Mouse (Mus musculus): ENCODE measurements around the gene Terb2. TPM values are rescaled to one million over a fixed set of nuclear protein-coding genes. Genes with fewer than 3 reads are reported as not detected.

Terb2 gene
- total and polyA plus RNA-seq, 2 experiments from 2014 or later = not detected

DNA sequence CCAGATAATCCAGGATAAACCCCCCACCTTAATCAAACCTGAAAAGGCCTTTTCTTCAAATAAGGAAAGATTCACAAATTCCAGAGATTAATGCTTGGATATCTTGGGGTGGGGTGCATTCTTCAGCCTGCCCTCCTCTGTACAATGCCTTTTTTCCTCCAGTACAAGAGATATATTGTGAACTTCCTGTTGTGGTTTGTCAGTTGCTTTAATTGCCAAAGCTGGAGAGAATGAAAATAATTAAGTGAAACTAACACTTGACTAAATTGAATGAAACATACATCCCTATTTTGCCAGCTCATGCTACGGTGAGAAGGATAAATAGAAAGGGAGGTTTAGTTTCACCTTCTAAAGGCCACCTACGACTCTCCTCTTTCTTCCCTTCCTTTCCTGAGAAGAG, 32.2 kb downstream of the Terb2 start:
- WGBS = 81% methylated on average over 2 of the region's 2 CpGs
- no peaks in the 10 kb centered on the region for H3K9me3 ChIP-seq (ENCODE audit: low read length)
- ATAC-seq (ENCODE audit: low FRiP score) = no peak

GRCm38 (mm10) chr2:122221378-122221777, 35.3 kb downstream of the Terb2 start:
- H3K9me3 ChIP-seq (ENCODE audit: low read length) = no peaks in the 10 kb centered on the region
- TF ChIP-seq CTCF (IDR thresholded peaks at IDR 0.05) = no peak
- no peak overlapping the region for H3K4me2 ChIP-seq (ENCODE audit: low read depth, low read length, poor library complexity, severe bottlenecking)
- WGBS = 82% methylated on average over 4 of the region's 4 CpGs
- H3K27me3 ChIP-seq (ENCODE audit: insufficient read depth, low read length) = no peaks in the 10 kb centered on the region
- no peak overlapping the region; the same call in 1 of the 2 replicates for H3K9ac ChIP-seq (replicated peaks; ENCODE audit: low read length, poor library complexity, severe bottlenecking)
- no peak for DNase-seq (ENCODE audit: low spot score)
- H3K4me1 ChIP-seq (ENCODE audit: insufficient read depth, low read length) = no peaks in the 10 kb centered on the region
- no peak overlapping the region for H3K4me3 ChIP-seq (ENCODE audit: low read depth, low read length)
- no peak overlapping the region for H3K27ac ChIP-seq (ENCODE audit: low read depth, low read length)
- no peaks in the 10 kb centered on the region for H3K36me3 ChIP-seq (ENCODE audit: insufficient read depth, low read length)
- ATAC-seq (ENCODE audit: low FRiP score) = no peak

More for the DNA sequence above, 32.2 kb downstream of the Terb2 start:
- no peaks in the 10 kb centered on the region for H3K4me1 ChIP-seq (ENCODE audit: insufficient read depth, low read length)
- no peak for DNase-seq (ENCODE audit: low spot score)
- H3K27ac ChIP-seq (ENCODE audit: low read depth, low read length) = no peak overlapping the region
- no peaks in the 10 kb centered on the region for H3K36me3 ChIP-seq (ENCODE audit: insufficient read depth, low read length)
- H3K9ac ChIP-seq (replicated peaks; ENCODE audit: low read length, poor library complexity, severe bottlenecking) = no peak overlapping the region
- no peaks in the 10 kb centered on the region for H3K27me3 ChIP-seq (ENCODE audit: insufficient read depth, low read length)
- TF ChIP-seq CTCF (IDR thresholded peaks at IDR 0.05) = no peak
- no peak overlapping the region for H3K4me3 ChIP-seq (ENCODE audit: low read depth, low read length)
- H3K4me2 ChIP-seq (ENCODE audit: low read depth, low read length, poor library complexity, severe bottlenecking) = no peak overlapping the region

GRCm38 (mm10) chr2:122221798-122222197, 35.7 kb downstream of the Terb2 start:
- Histone ChIP-seq H3K4me3 (ENCODE audit: low read depth, low read length) (no peak overlapping the region), H3K36me3 (ENCODE audit: insufficient read depth, low read length) (no peaks in the 10 kb centered on the region), H3K27me3 (ENCODE audit: insufficient read depth, low read length) (no peaks in the 10 kb centered on the region), H3K9ac (replicated peaks; ENCODE audit: low read length, poor library complexity, severe bottlenecking) (no peak overlapping the region; the same call in 1 of the 2 replicates), H3K4me2 (ENCODE audit: low read depth, low read length, poor library complexity, severe bottlenecking) (no peak overlapping the region), H3K9me3 (ENCODE audit: low read length) (no peaks in the 10 kb centered on the region), H3K27ac (ENCODE audit: low read depth, low read length) (no peak overlapping the region), H3K4me1 (ENCODE audit: insufficient read depth, low read length) (no peaks in the 10 kb centered on the region)
- no peak for ATAC-seq (ENCODE audit: low FRiP score)
- DNase-seq (ENCODE audit: low spot score) = no peak
- WGBS = 65% methylated on average over 5 of the region's 5 CpGs
- TF ChIP-seq CTCF (IDR thresholded peaks at IDR 0.05) = no peak

GRCm38 (mm10) chr2:122222272-122222671, 36.2 kb downstream of the Terb2 start:
- Histone ChIP-seq H3K27ac (ENCODE audit: low read depth, low read length) (no peak overlapping the region), H3K36me3 (ENCODE audit: insufficient read depth, low read length) (no peaks in the 10 kb centered on the region), H3K4me1 (ENCODE audit: insufficient read depth, low read length) (no peaks in the 10 kb centered on the region), H3K27me3 (ENCODE audit: insufficient read depth, low read length) (no peaks in the 10 kb centered on the region), H3K9me3 (ENCODE audit: low read length) (no peaks in the 10 kb centered on the region), H3K4me3 (ENCODE audit: low read depth, low read length) (no peak overlapping the region), H3K9ac (replicated peaks; ENCODE audit: low read length, poor library complexity, severe bottlenecking) (no peak overlapping the region), H3K4me2 (ENCODE audit: low read depth, low read length, poor library complexity, severe bottlenecking) (no peak overlapping the region)
- DNase-seq (ENCODE audit: low spot score) = no peak
- ATAC-seq (ENCODE audit: low FRiP score) = no peak
- 95% methylated on average over 5 of the region's 5 CpGs for WGBS
- TF ChIP-seq CTCF (IDR thresholded peaks at IDR 0.05) = no peak

- H3K4me1 ChIP-seq (ENCODE audit: insufficient read depth, low read length) = no peaks in the 10 kb centered on the region
- H3K4me2 ChIP-seq (ENCODE audit: low read depth, low read length, poor library complexity, severe bottlenecking) = no peak overlapping the region
- H3K27me3 ChIP-seq (ENCODE audit: insufficient read depth, low read length) = no peaks in the 10 kb centered on the region
- H3K36me3 ChIP-seq (ENCODE audit: insufficient read depth, low read length) = no peaks in the 10 kb centered on the region
- H3K27ac ChIP-seq (ENCODE audit: low read depth, low read length) = no peak overlapping the region
- no peak overlapping the region for H3K4me3 ChIP-seq (ENCODE audit: low read depth, low read length)
- no peak overlapping the region for H3K9ac ChIP-seq (replicated peaks; ENCODE audit: low read length, poor library complexity, severe bottlenecking)
- no peaks in the 10 kb centered on the region for H3K9me3 ChIP-seq (ENCODE audit: low read length)
- no peak for TF ChIP-seq CTCF (IDR thresholded peaks at IDR 0.05)
- DNase-seq (ENCODE audit: low spot score) (no peak), ATAC-seq (ENCODE audit: low FRiP score) (no peak)
Observed at GRCm38 (mm10) chr2:122223654-122224053, 37.6 kb downstream of the Terb2 start.

DNA sequence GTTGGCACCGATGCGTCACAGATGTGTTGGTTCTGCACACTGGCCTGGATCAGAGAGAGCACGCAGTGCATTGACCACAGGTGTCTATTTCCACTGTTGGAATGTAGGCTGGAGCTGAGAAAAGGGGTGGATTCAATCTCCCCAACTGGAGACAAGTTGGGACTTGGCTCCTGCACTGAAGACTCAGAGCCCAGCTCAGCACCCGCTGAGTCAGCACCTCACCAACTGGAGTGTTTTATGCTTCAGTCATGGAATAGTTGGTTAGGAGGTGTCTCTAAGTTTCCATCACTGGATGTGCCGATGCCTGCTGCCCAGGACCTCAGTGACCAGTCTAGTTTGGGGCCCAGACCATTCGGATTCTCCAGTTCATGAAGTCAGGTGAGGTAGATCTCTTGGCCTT, 44.3 kb downstream of the Terb2 start:
- Histone ChIP-seq H3K4me3 (ENCODE audit: low read depth, low read length) (no peak overlapping the region), H3K27me3 (ENCODE audit: insufficient read depth, low read length) (no peaks in the 10 kb centered on the region), H3K36me3 (ENCODE audit: insufficient read depth, low read length) (no peaks in the 10 kb centered on the region), H3K4me2 (ENCODE audit: low read depth, low read length, poor library complexity, severe bottlenecking) (no peak overlapping the region), H3K4me1 (ENCODE audit: insufficient read depth, low read length) (no peaks in the 10 kb centered on the region), H3K9ac (replicated peaks; ENCODE audit: low read length, poor library complexity, severe bottlenecking) (no peak overlapping the region), H3K9me3 (ENCODE audit: low read length) (no peaks in the 10 kb centered on the region), H3K27ac (ENCODE audit: low read depth, low read length) (no peak overlapping the region)
- DNase-seq (ENCODE audit: low spot score) = no peak
- TF ChIP-seq CTCF (IDR thresholded peaks at IDR 0.05) = no peak
- 89% methylated on average over 6 of the region's 6 CpGs for WGBS
- no peak for ATAC-seq (ENCODE audit: low FRiP score)

Data from midbrain, postnatal 0 days (tissue).